Mouse (Mus musculus) testis, adult 2 months (tissue): ENCODE data around the gene Abhd11.

Source experiments
- CTCF ChIP-seq: fragments of 200-500 bp; IDR thresholded peaks from 2 replicates; pipeline ENCODE4 v1.5.1; 2012; ENCODE audit warnings: low read depth, mild to moderate bottlenecking, inconsistent platforms, low read length, moderate library complexity; ENCODE audit not compliant: control insufficient read depth, insufficient read depth, insufficient replicate concordance
- POLR2A ChIP-seq: fragments of 200-500 bp; IDR thresholded peaks from 2 replicates; pipeline ENCODE4 v1.6.1; 2012; ENCODE audit warnings: low read depth, mild to moderate bottlenecking, inconsistent platforms, low read length, moderate library complexity; ENCODE audit not compliant: control insufficient read depth

DNA sequence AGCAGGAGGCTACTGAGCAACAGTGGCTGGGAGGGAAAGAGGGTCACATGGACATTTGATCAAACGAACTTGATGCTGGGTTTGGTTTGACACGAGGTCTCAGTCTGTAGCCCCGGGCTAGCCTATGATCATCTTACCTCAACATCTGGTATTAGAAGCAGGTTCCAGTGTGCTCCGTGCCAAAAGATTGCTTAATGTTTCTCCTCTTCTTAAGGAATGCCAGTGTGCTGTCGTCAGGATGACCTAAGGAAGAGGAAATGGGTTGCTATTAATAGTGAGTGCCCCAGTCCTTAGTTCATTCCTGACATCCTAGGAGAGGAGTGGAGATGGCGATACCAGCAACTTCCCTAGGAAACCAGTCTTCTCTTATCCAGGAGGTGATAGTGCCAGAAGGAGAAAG is 19.2 kb upstream of the Abhd11 start:
- no peak for TF ChIP-seq POLR2A
- TF ChIP-seq CTCF, result no peak
